Mouse (Mus musculus) MEL (cell line): ENCODE results near the gene Pphln1.

ENCODE experiments used
- CTCF ChIP-seq, 3 experiments: IDR thresholded peaks in 2 of 3; conservative IDR thresholded peaks in 1 of 3; 2 replicates each; pipeline ENCODE4 v1.5.1; 2011 to 2012; ENCODE audit warnings: low read length in 3 of 3, low read depth in 2 of 3, mild to moderate bottlenecking in 2 of 3, improper control_type of control experiment in 1 of 3, inconsistent platforms in 1 of 3, mixed read lengths in 1 of 3, moderate library complexity in 1 of 3; ENCODE audit not compliant: control insufficient read depth in 1 of 3, insufficient read depth in 1 of 3, poor library complexity in 1 of 3, severe bottlenecking in 1 of 3
- EP300 ChIP-seq, 2 experiments: IDR thresholded peaks; 2 replicates each; pipeline ENCODE4 v1.6.1; 2011; ENCODE audit warnings: improper control_type of control experiment in 2 of 2, low read length in 2 of 2, low read depth in 1 of 2, mild to moderate bottlenecking in 1 of 2
- JUND ChIP-seq: IDR thresholded peaks from 2 replicates; pipeline ENCODE4 v1.6.1; 2011; ENCODE audit warnings: low read depth, mild to moderate bottlenecking, improper control_type of control experiment, low read length
- MAZ ChIP-seq: IDR thresholded peaks from 2 replicates; pipeline ENCODE4 v1.6.1; 2012; ENCODE audit warnings: low read depth, mild to moderate bottlenecking, inconsistent platforms, low read length, improper control_type of control experiment
- NELFE ChIP-seq: IDR thresholded peaks from 2 replicates; pipeline ENCODE4 v1.6.1; 2011; ENCODE audit warnings: low read depth, low read length, improper control_type of control experiment
- NRF1 ChIP-seq: IDR thresholded peaks from 2 replicates; pipeline ENCODE4 v1.6.1; 2014; ENCODE audit warnings: low read depth, mild to moderate bottlenecking, inconsistent platforms, low read length, improper control_type of control experiment, moderate library complexity; ENCODE audit not compliant: poor library complexity, insufficient read depth, severe bottlenecking
- POLR2A ChIP-seq, 2 experiments: IDR thresholded peaks; 2 replicates each; pipeline ENCODE4 v1.6.1; 2011 to 2012; ENCODE audit warnings: low read length in 2 of 2, mild to moderate bottlenecking in 2 of 2, control low read depth in 1 of 2, improper control_type of control experiment in 1 of 2, low read depth in 1 of 2, moderate library complexity in 1 of 2; ENCODE audit not compliant: control insufficient read depth in 1 of 2, insufficient read depth in 1 of 2, poor library complexity in 1 of 2
- POLR2AphosphoS2 ChIP-seq: IDR thresholded peaks from 2 replicates; pipeline ENCODE4 v1.6.1; 2011; ENCODE audit warnings: low read length, improper control_type of control experiment
- RAD21 ChIP-seq: IDR thresholded peaks from 2 replicates; pipeline ENCODE4 v1.6.1; 2011; ENCODE audit warnings: mild to moderate bottlenecking, low read depth, low read length, improper control_type of control experiment
- TAL1 ChIP-seq: IDR thresholded peaks from 2 replicates; pipeline ENCODE4 v1.6.1; 2012; ENCODE audit warnings: mild to moderate bottlenecking, inconsistent platforms, low read length, moderate library complexity, mixed read lengths
- ZC3H11A ChIP-seq: IDR thresholded peaks from 2 replicates; pipeline ENCODE4 v1.6.1; 2012; ENCODE audit warnings: low read depth, mild to moderate bottlenecking, inconsistent platforms, low read length, improper control_type of control experiment
- ZKSCAN1 ChIP-seq: IDR thresholded peaks from 2 replicates; pipeline ENCODE4 v1.6.1; 2012; ENCODE audit warnings: low read depth, mild to moderate bottlenecking, inconsistent platforms, low read length, improper control_type of control experiment, moderate library complexity

DNA sequence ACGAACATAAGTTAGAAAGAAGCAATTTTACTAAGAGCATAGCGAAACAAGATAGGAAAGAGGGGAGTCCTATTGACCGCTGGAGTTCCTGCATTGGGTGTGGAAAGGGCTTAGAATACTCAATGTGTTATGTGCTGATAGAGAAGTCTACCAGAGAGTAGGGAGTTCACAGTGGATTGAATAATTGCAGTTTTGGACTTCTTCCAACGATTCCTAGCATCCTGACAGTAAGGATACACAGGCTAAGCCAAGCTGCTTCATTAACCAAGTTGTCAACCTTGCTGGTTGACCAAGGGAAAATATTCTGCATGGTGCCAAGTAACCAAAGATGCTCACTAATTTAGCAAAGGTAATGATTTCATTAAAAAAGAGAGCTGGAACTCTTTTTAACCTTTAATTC lies 79.6 kb downstream of the Pphln1 start:
- TF ChIP-seq NRF1 (no peak), TAL1 (no peak), POLR2A (IDR thresholded peaks at IDR 0.05; ENCODE audit: control insufficient read depth in 1 of 2, insufficient read depth in 1 of 2, low read depth in 1 of 2, low read length in 2 of 2, poor library complexity in 1 of 2) (no peak), MAZ (no peak), CTCF (IDR thresholded peaks at IDR 0.05 in 2 of 3, conservative IDR thresholded peaks at IDR 0.05 in 1 of 3; ENCODE audit: control insufficient read depth in 1 of 3, insufficient read depth in 1 of 3, low read depth in 2 of 3, low read length in 3 of 3, poor library complexity in 1 of 3, severe bottlenecking in 1 of 3) (no peak), RAD21 (no peak), ZKSCAN1 (no peak), NELFE (no peak), ZC3H11A (no peak), JUND (no peak), POLR2AphosphoS2 (no peak), EP300 (IDR thresholded peaks at IDR 0.05; ENCODE audit: low read depth in 1 of 2, low read length in 2 of 2) (no peak)
